Mouse (Mus musculus): ENCODE results near the gene Myzap.

DNA sequence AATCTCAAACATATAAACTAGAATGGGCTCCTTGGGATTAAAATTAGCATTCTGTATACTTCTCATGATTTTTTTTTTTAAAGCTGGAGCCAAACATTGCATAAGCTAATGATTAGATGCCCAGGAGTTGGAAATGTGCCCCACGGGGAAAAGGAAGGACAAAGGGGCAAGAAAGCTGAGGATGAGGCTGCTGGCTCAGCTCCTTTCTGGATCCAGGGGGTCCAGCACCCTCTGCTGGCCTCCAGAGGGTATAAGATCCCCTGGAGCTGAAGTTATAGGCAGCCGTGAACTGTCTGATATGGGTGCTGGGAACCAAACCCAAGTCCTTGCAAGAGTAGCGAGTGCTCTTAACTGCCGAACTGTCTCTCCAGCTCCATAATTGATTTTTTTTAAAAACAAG lies 76.3 kb downstream of the Myzap start:
- TF ChIP-seq CTCF (IDR thresholded peaks at IDR 0.05; ENCODE audit: low read depth, low read length): peak; percentile 68
- no peak for TF ChIP-seq EP300 (IDR thresholded peaks at IDR 0.05; ENCODE audit: insufficient read depth, low read depth, low read length)
